Mouse (Mus musculus) cortical plate, adult 2 months (tissue): ENCODE results near the gene Zbtb9. TPM values are rescaled to one million over a fixed set of nuclear protein-coding genes. Genes with fewer than 3 reads are reported as not detected.
A peak's percentile ranks its signal among the peaks of the same experiment; 100 is the strongest.
"Not testable (repeated sequence)": the region's sequence is repeated elsewhere in the genome, so short reads cannot be mapped to it uniquely, and the experiment has no call there.

Source experiments
- H3K27ac ChIP-seq: fragments of 200-500 bp; 2 replicates; pipeline ENCODE4 v1.5.1; 2012; ENCODE audit warnings: low read length, control low read depth, inconsistent platforms; ENCODE audit not compliant: insufficient read depth
- H3K4me1 ChIP-seq: fragments of 200-500 bp; 2 replicates; pipeline ENCODE4 v1.6.1; 2011; ENCODE audit warnings: low read length; ENCODE audit not compliant: control insufficient read depth, insufficient read depth
- H3K4me3 ChIP-seq: fragments of 200-500 bp; 2 replicates; pipeline ENCODE4 v1.5.1; 2011; ENCODE audit warnings: mild to moderate bottlenecking, low read length, control low read depth; ENCODE audit not compliant: insufficient read depth
- CTCF ChIP-seq: fragments of 200-500 bp; IDR thresholded peaks from 2 replicates; pipeline ENCODE4 v1.5.1; 2011; ENCODE audit warnings: mild to moderate bottlenecking, control low read depth, low read length; ENCODE audit not compliant: insufficient read depth; ENCODE audit errors: extremely low read depth
- POLR2A ChIP-seq: fragments of 200-500 bp; IDR thresholded peaks from 2 replicates; pipeline ENCODE4 v1.6.1; 2011; ENCODE audit warnings: mild to moderate bottlenecking, low read length, control low read depth; ENCODE audit not compliant: insufficient read depth; ENCODE audit errors: extremely low read depth
- polyA plus RNA-seq: library from polyadenylated mRNA; depleted of rRNA; stranded (reverse); fragments of >200 nt; gene quantifications from 2 replicates; pipeline ENCODE4 v1.2.3, GENCODE M21; 2012

Gene Zbtb9
- polyA plus RNA-seq, 1 experiment = 13.9 TPM

GRCm38 (mm10) chr17:26969257-26969656 is 3.7 kb upstream of the Zbtb9 start:
- peak overlapping the region; percentile 14; the same call in 1 of the 2 replicates for H3K27ac ChIP-seq
- no peak for TF ChIP-seq CTCF
- peaks cover 4% of the 10 kb centered on the region; the same call in 1 of the 2 replicates for H3K4me1 ChIP-seq
- no peak overlapping the region for H3K4me3 ChIP-seq

- peaks cover 6% of the 10 kb centered on the region; the same call in 1 of the 2 replicates for H3K4me1 ChIP-seq
- H3K4me3 ChIP-seq = no peak overlapping the region
- TF ChIP-seq CTCF (no peak), POLR2A (0 out of 2 replicates have a peak, but pooled peaks have one; percentile 4)
- no peak overlapping the region for H3K27ac ChIP-seq
These were observed 2.7 kb upstream of the Zbtb9 start for GRCm38 (mm10) chr17:26970221-26970620.

- Histone ChIP-seq H3K4me1 (peaks cover 6% of the 10 kb centered on the region; the same call in 1 of the 2 replicates), H3K27ac (no peak overlapping the region), H3K4me3 (no peak overlapping the region)
- no peak for TF ChIP-seq POLR2A
- no peak for TF ChIP-seq CTCF
These were observed 1.6 kb upstream of the Zbtb9 start for GRCm38 (mm10) chr17:26971247-26971905.

- 0 out of 2 replicates have a peak, but pooled peaks cover 4% of the 10 kb centered on the region for H3K4me1 ChIP-seq
- H3K4me3 ChIP-seq = peak overlapping the region; percentile 48
- H3K27ac ChIP-seq = no peak overlapping the region; the same call in 1 of the 2 replicates
- TF ChIP-seq POLR2A (no peak), CTCF (no peak)
These were observed 860 bp upstream of the Zbtb9 start for GRCm38 (mm10) chr17:26972107-26972506.

GRCm38 (mm10) chr17:26974547-26974946 is 1.6 kb downstream of the Zbtb9 start:
- Histone ChIP-seq H3K4me1 (0 out of 2 replicates have a peak, but pooled peaks cover 2% of the 10 kb centered on the region), H3K4me3 (no peak overlapping the region), H3K27ac (no peak overlapping the region)
- TF ChIP-seq CTCF (no peak), POLR2A (no peak)

- no peak for TF ChIP-seq POLR2A
- TF ChIP-seq CTCF = 0 out of 2 replicates have a peak, but pooled peaks have one; percentile 2
- Histone ChIP-seq H3K4me1 (peaks cover 3% of the 10 kb centered on the region; the same call in 1 of the 2 replicates), H3K27ac (no peak overlapping the region), H3K4me3 (no peak overlapping the region)
These were observed 2.4 kb downstream of the Zbtb9 start for GRCm38 (mm10) chr17:26975415-26975814.

- not testable (repeated sequence) for H3K4me1 ChIP-seq, H3K4me3 ChIP-seq, H3K27ac ChIP-seq
These were observed 4.4 kb downstream of the Zbtb9 start for GRCm38 (mm10) chr17:26977354-26977753.

GRCm38 (mm10) chr17:26979426-26979825 is 6.5 kb downstream of the Zbtb9 start:
- no peak overlapping the region for H3K27ac ChIP-seq
- H3K4me1 ChIP-seq = peaks cover 9% of the 10 kb centered on the region
- no peak overlapping the region for H3K4me3 ChIP-seq
- no peak for TF ChIP-seq CTCF
- TF ChIP-seq POLR2A = no peak

- no peak for TF ChIP-seq POLR2A
- no peak for TF ChIP-seq CTCF
- Histone ChIP-seq H3K4me1 (peaks cover 7% of the 10 kb centered on the region), H3K27ac (peak overlapping the region; percentile 12; the same call in 1 of the 2 replicates), H3K4me3 (no peak overlapping the region)
These were observed 8.1 kb downstream of the Zbtb9 start for GRCm38 (mm10) chr17:26981050-26981449.

- H3K27ac ChIP-seq = no peak overlapping the region
- peaks cover 7% of the 10 kb centered on the region for H3K4me1 ChIP-seq
- TF ChIP-seq POLR2A (no peak), CTCF (no peak)
- no peak overlapping the region for H3K4me3 ChIP-seq
These were observed 10.4 kb downstream of the Zbtb9 start for GRCm38 (mm10) chr17:26983382-26983781.
